Mouse (Mus musculus) C2C12 (cell line): ENCODE measurements around the gene Cacna1i.

ENCODE experiments used
- CTCF ChIP-seq: IDR thresholded peaks from one replicate; pipeline ENCODE4 v1.5.1; 2011; ENCODE audit not compliant: control insufficient read depth, insufficient read depth, insufficient read length
- MYOG ChIP-seq: IDR thresholded peaks from one replicate; pipeline ENCODE4 v1.6.1; 2011; ENCODE audit not compliant: control insufficient read depth, insufficient read length; ENCODE audit errors: extremely low read depth
- USF1 ChIP-seq: IDR thresholded peaks from one replicate; pipeline ENCODE4 v1.6.1; 2011; ENCODE audit warnings: low read depth, mild to moderate bottlenecking, control low read depth, moderate library complexity

DNA sequence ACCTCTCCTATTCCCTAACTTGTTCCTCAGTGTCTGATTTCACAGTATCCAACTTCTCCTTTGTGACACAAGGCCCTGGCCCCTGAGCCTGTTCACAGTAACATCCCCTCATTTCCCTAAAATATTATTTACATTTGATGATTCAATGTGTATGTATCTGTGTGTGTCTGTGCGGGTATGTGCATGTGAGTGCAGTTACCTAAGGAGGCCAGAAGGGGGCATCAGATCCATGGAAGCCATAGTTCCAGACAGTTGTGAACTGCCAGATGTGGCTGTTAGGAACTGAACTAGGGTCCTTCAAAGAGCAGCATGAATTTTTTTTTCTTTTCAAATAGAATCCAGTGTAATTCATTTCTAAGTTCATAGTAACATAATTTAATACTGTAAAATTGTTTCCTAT is 10.1 kb downstream of the Cacna1i start:
- no peak for TF ChIP-seq CTCF
- no peak for TF ChIP-seq USF1
- no peak for TF ChIP-seq MYOG
